Mouse (Mus musculus) ES-E14 (cell line): Measurements from ENCODE around the gene Slc1a5. TPM values are rescaled to one million over a fixed set of nuclear protein-coding genes. Genes with fewer than 3 reads are reported as not detected.
A peak's percentile ranks its signal among the peaks of the same experiment; 100 is the strongest.

Source experiments
- DNase-seq: peaks from one replicate; pipeline ENCODE4 v3.0.0-alpha.2; 2013; ENCODE audit warnings: low read depth, low spot score
- H3K27ac ChIP-seq: 2 replicates; pipeline ENCODE4 v1.5.1; 2012; ENCODE audit warnings: low read depth, mild to moderate bottlenecking, low read length, moderate library complexity, mixed read lengths; ENCODE audit not compliant: poor library complexity, insufficient read depth, severe bottlenecking
- H3K36me3 ChIP-seq: 2 replicates; pipeline ENCODE4 v1.6.1; 2012; ENCODE audit warnings: mild to moderate bottlenecking, low read length, moderate library complexity, mixed read lengths; ENCODE audit not compliant: control insufficient read depth, poor library complexity, insufficient read depth, severe bottlenecking
- H3K4me1 ChIP-seq, 2 experiments: fragments of 150-350 bp in 1 of 2; sonication (generic) in 1 of 2; 2 replicates each; pipeline ENCODE4 v1.6.1; 2012; ENCODE audit warnings: low read length in 2 of 2, mild to moderate bottlenecking in 1 of 2, mixed read lengths in 1 of 2; ENCODE audit not compliant: control insufficient read depth in 2 of 2, insufficient read depth in 2 of 2, poor library complexity in 1 of 2
- H3K4me3 ChIP-seq, 2 experiments: fragments of 150-350 bp in 1 of 2; sonication (generic) in 1 of 2; 2 replicates each; pipeline ENCODE4 v1.5.1; 2012; ENCODE audit warnings: low read length in 2 of 2, low read depth in 1 of 2, mild to moderate bottlenecking in 1 of 2, mixed read lengths in 1 of 2; ENCODE audit not compliant: insufficient read depth in 1 of 2, poor library complexity in 1 of 2, severe bottlenecking in 1 of 2
- H3K9ac ChIP-seq: 2 replicates; pipeline ENCODE4 v1.6.1; 2012; ENCODE audit warnings: low read depth, mild to moderate bottlenecking, low read length, mixed read lengths; ENCODE audit not compliant: poor library complexity, insufficient read depth, severe bottlenecking
- H3K9me3 ChIP-seq: fragments of 150-350 bp; sonication (generic); 2 replicates; pipeline ENCODE4 v1.6.1; 2012; ENCODE audit warnings: low read depth, mild to moderate bottlenecking, low read length; ENCODE audit not compliant: control insufficient read depth, insufficient read depth
- CHD2 ChIP-seq: IDR thresholded peaks from 2 replicates; pipeline ENCODE4 v1.6.1; 2014; ENCODE audit warnings: mild to moderate bottlenecking, low read depth, low read length, inconsistent platforms
- HCFC1 ChIP-seq: IDR thresholded peaks from 2 replicates; pipeline ENCODE4 v1.6.1; 2012; ENCODE audit warnings: low read length, inconsistent platforms, borderline replicate concordance; ENCODE audit not compliant: insufficient read depth
- MAFK ChIP-seq: IDR thresholded peaks from 2 replicates; pipeline ENCODE4 v1.6.1; 2014; ENCODE audit warnings: mild to moderate bottlenecking, low read depth, low read length, inconsistent platforms; ENCODE audit not compliant: insufficient read depth
- ZC3H11A ChIP-seq: IDR thresholded peaks from 2 replicates; pipeline ENCODE4 v1.6.1; 2012; ENCODE audit warnings: low read depth, mild to moderate bottlenecking, inconsistent platforms, low read length, borderline replicate concordance
- ZNF384 ChIP-seq: IDR thresholded peaks from 2 replicates; pipeline ENCODE4 v1.6.1; 2012; ENCODE audit warnings: low read depth, low read length, inconsistent platforms
- in situ Hi-C, 2 experiments: fragments of 600-800 bp; cut with MboI; formaldehyde crosslinking; loops; one replicate each; pipeline ENCODE4 v1.15.1; 2025; ENCODE audit warnings: low sequenced_read_pairs in 2 of 2, inconsistent platforms in 1 of 2; ENCODE audit not compliant: unreplicated experiment in 2 of 2
- total RNA-seq: library from RNA; depleted of rRNA; stranded (reverse); fragments of 300-350 nt; gene quantifications from 2 replicates; pipeline ENCODE4 v1.2.3, GENCODE M21; 2012

The Slc1a5 gene
- total RNA-seq, 1 experiment, result 72.0 TPM

DNA sequence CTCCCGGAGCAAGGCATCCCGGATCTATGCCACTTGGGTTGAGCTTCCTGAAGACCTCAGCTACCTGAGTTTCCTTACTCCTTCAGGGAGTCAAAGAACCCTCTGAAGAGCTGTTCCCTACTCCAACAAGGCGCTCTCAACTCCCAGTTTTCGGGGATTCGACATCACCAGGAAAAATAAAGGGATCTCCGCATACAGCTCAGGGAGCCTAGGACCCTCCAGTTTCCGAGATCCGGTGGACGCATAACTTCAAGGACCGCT lies 345 bp downstream of the Slc1a5 start:
- no peak for TF ChIP-seq CHD2
- TF ChIP-seq ZNF384, result no peak
- no peak for TF ChIP-seq HCFC1
- no peak for TF ChIP-seq MAFK
- TF ChIP-seq ZC3H11A, result no peak
- in situ Hi-C loops, result no loop called here
- H3K4me3 ChIP-seq, result peak overlapping the region; percentile 90 to 97
- no peak for DNase-seq
- peak overlapping the region; percentile 86 for H3K9ac ChIP-seq
- H3K9me3 ChIP-seq, result no peaks in the 10 kb centered on the region
- H3K36me3 ChIP-seq, result peaks cover 23% of the 10 kb centered on the region
- peaks cover 2 to 13% of the 10 kb centered on the region in 2 experiments; a peak in 3 of 4 replicates for H3K4me1 ChIP-seq
- 0 out of 2 replicates have a peak overlapping the region, but pooled peaks have one; percentile 3 for H3K27ac ChIP-seq

GRCm38 (mm10) chr7:16781816-16782554 lies 845 bp downstream of the Slc1a5 start:
- Histone ChIP-seq H3K4me3 (peak overlapping the region; percentile 90 to 97), H3K9me3 (no peaks in the 10 kb centered on the region), H3K9ac (peak overlapping the region; percentile 86), H3K4me1 (peaks cover 2 to 13% of the 10 kb centered on the region in 2 experiments; a peak in 3 of 4 replicates), H3K27ac (0 out of 2 replicates have a peak overlapping the region, but pooled peaks have one; percentile 3), H3K36me3 (peaks cover 27% of the 10 kb centered on the region)
- no peak for DNase-seq
- in situ Hi-C loops, result no loop called here
- no peak for TF ChIP-seq ZC3H11A
- TF ChIP-seq ZNF384, result no peak
- TF ChIP-seq HCFC1, result no peak
- TF ChIP-seq MAFK, result no peak
- TF ChIP-seq CHD2, result no peak

DNA sequence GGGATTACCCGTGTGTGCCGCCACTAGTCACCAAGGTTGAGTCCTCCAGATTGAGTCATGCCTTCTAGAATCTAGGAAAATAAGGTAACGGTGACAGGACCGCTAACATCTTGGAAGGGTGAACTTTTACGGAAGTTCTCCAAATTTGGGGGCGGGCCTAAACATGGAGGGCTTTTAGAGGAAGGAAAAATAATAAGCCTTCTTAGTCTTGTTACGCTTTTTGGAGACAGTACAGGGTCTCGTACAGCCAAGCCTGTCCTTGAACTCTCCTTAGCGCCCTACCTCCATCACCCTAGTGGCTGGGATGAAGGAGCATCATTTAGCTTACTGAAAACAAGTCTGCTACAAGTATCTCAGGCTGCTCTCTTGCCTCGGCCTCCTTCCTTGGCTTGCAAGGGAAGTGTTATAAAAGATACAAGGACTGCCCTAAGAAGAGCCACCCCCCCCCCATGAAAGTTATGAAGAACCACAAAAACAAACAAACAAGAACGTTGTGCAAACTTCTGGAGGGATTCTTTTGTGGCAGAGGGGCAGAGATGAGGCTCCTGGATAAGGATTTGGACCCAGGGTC lies 1.5 kb downstream of the Slc1a5 start:
- TF ChIP-seq ZNF384 (no peak), MAFK (no peak), CHD2 (no peak), ZC3H11A (no peak), HCFC1 (no peak)
- H3K9me3 ChIP-seq, result no peaks in the 10 kb centered on the region
- no peak overlapping the region for H3K27ac ChIP-seq
- peak overlapping the region; percentile 86 for H3K9ac ChIP-seq
- peaks cover 28% of the 10 kb centered on the region for H3K36me3 ChIP-seq
- peak overlapping the region; percentile 90 to 97 for H3K4me3 ChIP-seq
- no peak for DNase-seq
- in situ Hi-C loops, result no loop called here
- H3K4me1 ChIP-seq, result peaks cover 2 to 13% of the 10 kb centered on the region in 2 experiments; a peak in 3 of 4 replicates

GRCm38 (mm10) chr7:16783224-16783688 lies 2.1 kb downstream of the Slc1a5 start:
- Histone ChIP-seq H3K9ac (peak overlapping the region; percentile 86), H3K36me3 (peaks cover 33% of the 10 kb centered on the region), H3K27ac (0 out of 2 replicates have a peak overlapping the region, but pooled peaks have one; percentile 3), H3K9me3 (no peaks in the 10 kb centered on the region), H3K4me3 (peak overlapping the region; percentile 90 to 97), H3K4me1 (peaks cover 2 to 13% of the 10 kb centered on the region in 2 experiments; a peak in 3 of 4 replicates)
- TF ChIP-seq HCFC1, result no peak
- TF ChIP-seq CHD2, result no peak
- TF ChIP-seq ZNF384, result no peak
- no peak for TF ChIP-seq MAFK
- TF ChIP-seq ZC3H11A, result no peak
- DNase-seq, result no peak
- in situ Hi-C loops, result no loop called here
